Mouse (Mus musculus) stomach, embryonic 14.5 days (tissue): Measurements from ENCODE around the gene Dgcr2. TPM values are rescaled to one million over a fixed set of nuclear protein-coding genes. Genes with fewer than 3 reads are reported as not detected.
A peak's percentile ranks its signal among the peaks of the same experiment; 100 is the strongest.

ENCODE experiments used
- ATAC-seq: fragments of 200-750 bp; cut with Nextera tagmentation; 2 replicates; pipeline ENCODE4 v1.8.0; 2017; ENCODE audit warnings: low read depth, moderate TSS enrichment; ENCODE audit not compliant: insufficient number of reproducible peaks, insufficient read depth, low FRiP score
- H3K27ac ChIP-seq: fragments of 300-500 bp; sonication (generic); 2 replicates; pipeline ENCODE4 v1.5.1; 2014; ENCODE audit warnings: mild to moderate bottlenecking, low read length, moderate library complexity, mixed read lengths
- H3K27me3 ChIP-seq: fragments of 300-500 bp; sonication (generic); 2 replicates; pipeline ENCODE4 v1.6.1; 2014; ENCODE audit warnings: low read length, control low read depth, mixed read lengths; ENCODE audit not compliant: control insufficient read depth, insufficient read depth
- H3K36me3 ChIP-seq: fragments of 300-500 bp; sonication (generic); 2 replicates; pipeline ENCODE4 v1.6.1; 2014; ENCODE audit warnings: mild to moderate bottlenecking, control low read depth, low read length, moderate library complexity, mixed read lengths; ENCODE audit not compliant: control insufficient read depth, insufficient read depth
- H3K4me1 ChIP-seq: fragments of 300-500 bp; sonication (generic); 2 replicates; pipeline ENCODE4 v1.6.1; 2014; ENCODE audit warnings: low read length, control low read depth, mixed read lengths; ENCODE audit not compliant: control insufficient read depth, insufficient read depth
- H3K4me2 ChIP-seq: fragments of 300-500 bp; sonication (generic); replicated peaks from 2 replicates; pipeline ENCODE4 v1.6.1; 2014; ENCODE audit warnings: low read depth, low read length, control low read depth
- H3K4me3 ChIP-seq: fragments of 300-500 bp; sonication (generic); 2 replicates; pipeline ENCODE4 v1.5.1; 2014; ENCODE audit warnings: low read depth, low read length, control low read depth
- H3K9ac ChIP-seq: fragments of 300-500 bp; sonication (generic); replicated peaks from 2 replicates; pipeline ENCODE4 v1.6.1; 2014; ENCODE audit warnings: low read depth, mild to moderate bottlenecking, control low read depth, low read length, moderate library complexity, mixed read lengths
- H3K9me3 ChIP-seq: fragments of 300-500 bp; sonication (generic); 2 replicates; pipeline ENCODE4 v1.6.1; 2016; ENCODE audit warnings: low read depth, low read length, control low read depth; ENCODE audit not compliant: control insufficient read depth
- WGBS: fragments of 180-500 bp; shearing (Covaris S2); extraction: QIAGEN DNeasy Blood & Tissue Kit; methylation state at CpG from one replicate; pipeline ENCODE4 v1.1.7; 2014; 5-methylcytosine and 5-hydroxymethylcytosine counted together
- polyA plus RNA-seq: library from polyadenylated mRNA; unstranded; fragments of >200 nt; fragmentation: Nextera tagmentation; extraction: Ambion mirVana; gene quantifications from 2 replicates; pipeline ENCODE4 v1.2.1, GENCODE M21; 2014

The Dgcr2 gene
- polyA plus RNA-seq, 1 experiment from 2014 or later: 92.8 TPM

GRCm38 (mm10) chr16:17806581-17807191 lies 91.7 kb downstream of the Dgcr2 start:
- no peaks in the 10 kb centered on the region for H3K9me3 ChIP-seq
- no peak overlapping the region for H3K27ac ChIP-seq
- peaks cover 54% of the 10 kb centered on the region for H3K4me1 ChIP-seq
- peaks cover 10% of the 10 kb centered on the region; the same call in 1 of the 2 replicates for H3K27me3 ChIP-seq
- peak overlapping the region; percentile 48; the same call in 1 of the 2 replicates for H3K9ac ChIP-seq
- peaks cover 17% of the 10 kb centered on the region for H3K36me3 ChIP-seq
- H3K4me3 ChIP-seq: peak overlapping the region; percentile 37
- WGBS: 18% methylated on average over 42 of the region's 50 CpGs
- H3K4me2 ChIP-seq: peak overlapping the region; percentile 67
- no peak for ATAC-seq

GRCm38 (mm10) chr16:17804982-17805381 lies 93.4 kb downstream of the Dgcr2 start:
- H3K9me3 ChIP-seq: no peaks in the 10 kb centered on the region
- H3K9ac ChIP-seq: no peak overlapping the region
- peaks cover 17% of the 10 kb centered on the region for H3K36me3 ChIP-seq
- peak overlapping the region; percentile 20; the same call in 1 of the 2 replicates for H3K4me3 ChIP-seq
- H3K4me2 ChIP-seq: peak overlapping the region; percentile 42
- H3K27me3 ChIP-seq: peaks cover 17% of the 10 kb centered on the region; the same call in 1 of the 2 replicates
- WGBS: 41% methylated on average over 7 of the region's 7 CpGs
- H3K4me1 ChIP-seq: peaks cover 62% of the 10 kb centered on the region
- no peak overlapping the region for H3K27ac ChIP-seq
- ATAC-seq: no peak

- Histone ChIP-seq H3K27me3 (peaks cover 19% of the 10 kb centered on the region; the same call in 1 of the 2 replicates), H3K4me1 (peaks cover 61% of the 10 kb centered on the region), H3K9me3 (no peaks in the 10 kb centered on the region), H3K9ac (no peak overlapping the region), H3K27ac (no peak overlapping the region), H3K4me3 (peak overlapping the region; percentile 20), H3K4me2 (peak overlapping the region; percentile 42), H3K36me3 (peaks cover 17% of the 10 kb centered on the region)
- peak; percentile 29; the same call in 1 of the 2 replicates for ATAC-seq
- 18% methylated on average over 29 of the region's 33 CpGs for WGBS
Measured at GRCm38 (mm10) chr16:17804449-17804912, 93.9 kb downstream of the Dgcr2 start.

- Histone ChIP-seq H3K9me3 (no peaks in the 10 kb centered on the region), H3K36me3 (peaks cover 20% of the 10 kb centered on the region), H3K9ac (no peak overlapping the region), H3K27me3 (peaks cover 25% of the 10 kb centered on the region), H3K4me3 (peak overlapping the region; percentile 20), H3K4me1 (peaks cover 63% of the 10 kb centered on the region), H3K4me2 (peak overlapping the region; percentile 42), H3K27ac (no peak overlapping the region)
- 45% methylated on average over 33 of the region's 33 CpGs for WGBS
- no peak for ATAC-seq
Measured at GRCm38 (mm10) chr16:17803675-17804448, 94.5 kb downstream of the Dgcr2 start.

- Histone ChIP-seq H3K9ac (0 out of 2 replicates have a peak overlapping the region, but pooled peaks have one; percentile 1), H3K27ac (no peak overlapping the region), H3K27me3 (peaks cover 25% of the 10 kb centered on the region), H3K4me2 (peak overlapping the region; percentile 42), H3K9me3 (no peaks in the 10 kb centered on the region), H3K36me3 (peaks cover 15% of the 10 kb centered on the region), H3K4me3 (peak overlapping the region; percentile 24), H3K4me1 (peaks cover 61% of the 10 kb centered on the region)
- ATAC-seq: no peak
- 24% methylated on average over 83 of the region's 83 CpGs for WGBS
Measured at GRCm38 (mm10) chr16:17802839-17803674, 95.3 kb downstream of the Dgcr2 start.

GRCm38 (mm10) chr16:17802456-17802838 lies 95.9 kb downstream of the Dgcr2 start:
- WGBS: 23% methylated on average over 18 of the region's 18 CpGs
- Histone ChIP-seq H3K9me3 (no peaks in the 10 kb centered on the region), H3K27ac (no peak overlapping the region), H3K4me3 (peak overlapping the region; percentile 24), H3K36me3 (peaks cover 10% of the 10 kb centered on the region), H3K4me2 (peak overlapping the region; percentile 42), H3K9ac (no peak overlapping the region), H3K4me1 (peaks cover 61% of the 10 kb centered on the region), H3K27me3 (peaks cover 25% of the 10 kb centered on the region)
- no peak for ATAC-seq

- H3K9me3 ChIP-seq: no peaks in the 10 kb centered on the region
- no peak overlapping the region for H3K27ac ChIP-seq
- no peak for ATAC-seq
- H3K36me3 ChIP-seq: peaks cover 6% of the 10 kb centered on the region
- peaks cover 25% of the 10 kb centered on the region for H3K27me3 ChIP-seq
- WGBS: 25% methylated on average over 7 of the region's 7 CpGs
- no peak overlapping the region for H3K4me2 ChIP-seq
- no peak overlapping the region for H3K9ac ChIP-seq
- H3K4me3 ChIP-seq: no peak overlapping the region
- H3K4me1 ChIP-seq: peaks cover 58% of the 10 kb centered on the region
Measured at GRCm38 (mm10) chr16:17801777-17802455, 96.4 kb downstream of the Dgcr2 start.
